Mouse (Mus musculus): ENCODE results near the gene Elmo2.

DNA sequence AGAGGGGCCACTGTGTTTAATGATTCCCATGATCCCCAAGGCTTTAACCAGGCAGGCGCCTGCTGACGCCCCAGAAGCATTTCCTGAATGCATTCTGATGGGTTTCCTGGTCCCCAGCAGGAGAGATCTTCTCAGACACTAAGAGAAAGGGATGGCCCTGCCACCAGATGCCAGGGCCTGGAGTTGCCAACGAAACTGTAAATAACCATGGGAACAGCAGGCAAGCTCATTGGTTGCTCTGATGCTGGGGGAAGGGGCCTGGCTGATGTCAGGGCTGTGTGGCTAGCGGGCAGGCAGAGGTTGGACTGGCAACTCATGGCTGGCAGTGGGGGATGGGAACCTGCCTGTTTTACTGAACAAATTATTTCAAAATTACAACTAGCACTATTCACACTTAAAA, 52.7 kb downstream of the Elmo2 start:
- no peak for TF ChIP-seq CTCF (IDR thresholded peaks at IDR 0.05; ENCODE audit: insufficient read depth, low read length)
- no peak for TF ChIP-seq POLR2A (IDR thresholded peaks at IDR 0.05; ENCODE audit: borderline replicate concordance, extremely low read depth, low read depth, low read length)

All from lung, adult 2 months (tissue).